Mouse (Mus musculus): ENCODE measurements at regions not wholly inside any gene's neighbourhood (a gene's known extent, or its start where the extent isn't known, plus 50 kb on each side); places are given as distances from the start of the nearest gene placed in this dataset.

- Histone ChIP-seq H3K9me3 (ENCODE audit: low read length) (no peaks in the 10 kb centered on the region), H3K4me1 (ENCODE audit: insufficient read depth, low read length) (no peaks in the 10 kb centered on the region), H3K9ac (replicated peaks; ENCODE audit: low read length, poor library complexity, severe bottlenecking) (no peak overlapping the region), H3K27ac (ENCODE audit: low read depth, low read length) (no peak overlapping the region), H3K36me3 (ENCODE audit: insufficient read depth, low read length) (no peaks in the 10 kb centered on the region), H3K27me3 (ENCODE audit: insufficient read depth, low read length) (no peaks in the 10 kb centered on the region), H3K4me3 (ENCODE audit: low read depth, low read length) (no peak overlapping the region), H3K4me2 (ENCODE audit: low read depth, low read length, poor library complexity, severe bottlenecking) (no peak overlapping the region)
- no peak for TF ChIP-seq CTCF (IDR thresholded peaks at IDR 0.05)
- no peak for DNase-seq (ENCODE audit: low spot score)
- ATAC-seq (ENCODE audit: low FRiP score), result no peak
- 78% methylated on average over 1 of the region's 1 CpGs for WGBS
Measured at GRCm38 (mm10) chr16:29147766-29148165, 61.7 kb upstream of the Hrasls start.

DNA sequence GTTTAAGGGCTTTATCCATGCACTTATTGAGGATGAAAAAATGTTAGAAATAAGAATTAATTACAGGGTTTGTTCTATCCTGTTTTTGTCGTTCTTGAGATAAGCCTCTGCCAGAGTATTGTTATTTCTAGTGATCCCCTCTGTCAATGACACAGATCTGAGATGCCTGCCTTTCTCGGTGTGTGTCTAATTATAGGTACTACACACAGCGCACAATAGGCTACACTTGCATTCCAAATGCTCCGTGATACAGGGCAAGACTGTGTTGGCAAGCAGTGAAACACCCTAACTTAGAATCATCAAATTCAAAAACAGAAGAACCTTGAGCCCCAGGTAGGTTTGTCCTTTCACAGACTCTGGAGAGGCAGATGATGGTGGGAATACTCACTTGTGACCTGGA is 90.3 kb upstream of the Hrasls start:
- no peaks in the 10 kb centered on the region for H3K9me3 ChIP-seq (ENCODE audit: low read length)
- H3K9ac ChIP-seq (replicated peaks; ENCODE audit: low read length, poor library complexity, severe bottlenecking), result no peak overlapping the region
- no peak overlapping the region for H3K4me3 ChIP-seq (ENCODE audit: low read depth, low read length)
- no peak overlapping the region for H3K27ac ChIP-seq (ENCODE audit: low read depth, low read length)
- no peak for TF ChIP-seq CTCF (IDR thresholded peaks at IDR 0.05)
- no peaks in the 10 kb centered on the region for H3K36me3 ChIP-seq (ENCODE audit: insufficient read depth, low read length)
- no peak for DNase-seq (ENCODE audit: low spot score)
- H3K27me3 ChIP-seq (ENCODE audit: insufficient read depth, low read length), result no peaks in the 10 kb centered on the region
- H3K4me1 ChIP-seq (ENCODE audit: insufficient read depth, low read length), result no peaks in the 10 kb centered on the region
- H3K4me2 ChIP-seq (ENCODE audit: low read depth, low read length, poor library complexity, severe bottlenecking), result no peak overlapping the region
- no peak for ATAC-seq (ENCODE audit: low FRiP score)
- 68% methylated on average over 4 of the region's 4 CpGs for WGBS

- 88% methylated on average over 4 of the region's 4 CpGs for WGBS
- Histone ChIP-seq H3K4me3 (ENCODE audit: low read depth, low read length) (no peak overlapping the region), H3K36me3 (ENCODE audit: insufficient read depth, low read length) (no peaks in the 10 kb centered on the region), H3K9ac (replicated peaks; ENCODE audit: low read length, poor library complexity, severe bottlenecking) (no peak overlapping the region), H3K9me3 (ENCODE audit: low read length) (no peaks in the 10 kb centered on the region), H3K4me1 (ENCODE audit: insufficient read depth, low read length) (no peaks in the 10 kb centered on the region), H3K27me3 (ENCODE audit: insufficient read depth, low read length) (no peaks in the 10 kb centered on the region), H3K27ac (ENCODE audit: low read depth, low read length) (no peak overlapping the region), H3K4me2 (ENCODE audit: low read depth, low read length, poor library complexity, severe bottlenecking) (no peak overlapping the region)
- ATAC-seq (ENCODE audit: low FRiP score), result no peak
- DNase-seq (ENCODE audit: low spot score), result no peak
- no peak for TF ChIP-seq CTCF (IDR thresholded peaks at IDR 0.05)
Measured at GRCm38 (mm10) chr16:29096791-29097190, 112.7 kb upstream of the Hrasls start.

GRCm38 (mm10) chr16:29065961-29066360 is 136.5 kb upstream of the Mb21d2 start:
- ATAC-seq (ENCODE audit: low FRiP score), result no peak
- no peak for TF ChIP-seq CTCF (IDR thresholded peaks at IDR 0.05)
- H3K4me3 ChIP-seq (ENCODE audit: low read depth, low read length), result no peak overlapping the region
- H3K4me1 ChIP-seq (ENCODE audit: insufficient read depth, low read length), result no peaks in the 10 kb centered on the region
- no peaks in the 10 kb centered on the region for H3K9me3 ChIP-seq (ENCODE audit: low read length)
- no peaks in the 10 kb centered on the region for H3K36me3 ChIP-seq (ENCODE audit: insufficient read depth, low read length)
- no peak overlapping the region for H3K4me2 ChIP-seq (ENCODE audit: low read depth, low read length, poor library complexity, severe bottlenecking)
- 75% methylated on average over 3 of the region's 3 CpGs for WGBS
- no peak overlapping the region for H3K9ac ChIP-seq (replicated peaks; ENCODE audit: low read length, poor library complexity, severe bottlenecking)
- no peak overlapping the region for H3K27ac ChIP-seq (ENCODE audit: low read depth, low read length)
- no peak for DNase-seq (ENCODE audit: low spot score)
- H3K27me3 ChIP-seq (ENCODE audit: insufficient read depth, low read length), result no peaks in the 10 kb centered on the region

- no peaks in the 10 kb centered on the region for H3K36me3 ChIP-seq (ENCODE audit: insufficient read depth, low read length)
- ATAC-seq (ENCODE audit: low FRiP score) (no peak), DNase-seq (ENCODE audit: low spot score) (no peak)
- H3K27ac ChIP-seq (ENCODE audit: low read depth, low read length), result no peak overlapping the region
- no peak overlapping the region for H3K9ac ChIP-seq (replicated peaks; ENCODE audit: low read length, poor library complexity, severe bottlenecking)
- WGBS, result 89% methylated on average over 4 of the region's 4 CpGs
- H3K9me3 ChIP-seq (ENCODE audit: low read length), result no peaks in the 10 kb centered on the region
- no peak overlapping the region for H3K4me2 ChIP-seq (ENCODE audit: low read depth, low read length, poor library complexity, severe bottlenecking)
- no peaks in the 10 kb centered on the region for H3K4me1 ChIP-seq (ENCODE audit: insufficient read depth, low read length)
- no peaks in the 10 kb centered on the region for H3K27me3 ChIP-seq (ENCODE audit: insufficient read depth, low read length)
- no peak for TF ChIP-seq CTCF (IDR thresholded peaks at IDR 0.05)
- no peak overlapping the region for H3K4me3 ChIP-seq (ENCODE audit: low read depth, low read length)
Measured at GRCm38 (mm10) chr16:29065097-29065785, 135.8 kb upstream of the Mb21d2 start.

GRCm38 (mm10) chr16:29063377-29063776 is 133.9 kb upstream of the Mb21d2 start:
- no peak for TF ChIP-seq CTCF (IDR thresholded peaks at IDR 0.05)
- H3K36me3 ChIP-seq (ENCODE audit: insufficient read depth, low read length), result no peaks in the 10 kb centered on the region
- no peaks in the 10 kb centered on the region for H3K27me3 ChIP-seq (ENCODE audit: insufficient read depth, low read length)
- ATAC-seq (ENCODE audit: low FRiP score), result no peak
- H3K4me3 ChIP-seq (ENCODE audit: low read depth, low read length), result no peak overlapping the region
- DNase-seq (ENCODE audit: low spot score), result no peak
- no peaks in the 10 kb centered on the region for H3K9me3 ChIP-seq (ENCODE audit: low read length)
- no peak overlapping the region for H3K4me2 ChIP-seq (ENCODE audit: low read depth, low read length, poor library complexity, severe bottlenecking)
- H3K27ac ChIP-seq (ENCODE audit: low read depth, low read length), result no peak overlapping the region
- H3K4me1 ChIP-seq (ENCODE audit: insufficient read depth, low read length), result no peaks in the 10 kb centered on the region
- no peak overlapping the region for H3K9ac ChIP-seq (replicated peaks; ENCODE audit: low read length, poor library complexity, severe bottlenecking)

Measured in midbrain, postnatal 0 days (tissue).